Mouse (Mus musculus) heart, embryonic 13.5 days (tissue): ENCODE results near the gene 1700001O22Rik. TPM values are rescaled to one million over a fixed set of nuclear protein-coding genes. Genes with fewer than 3 reads are reported as not detected.

Source experiments
- ATAC-seq: fragments of 200-750 bp; cut with Nextera tagmentation; 2 replicates; pipeline ENCODE4 v1.8.0; 2017; ENCODE audit warnings: moderate TSS enrichment; ENCODE audit not compliant: insufficient number of reproducible peaks, low FRiP score, low TSS enrichment; ENCODE audit errors: extremely low read depth
- H3K27ac ChIP-seq: fragments of 300-500 bp; sonication (generic); replicated peaks from 2 replicates; pipeline ENCODE4 v1.5.1; 2015; ENCODE audit warnings: moderate library complexity, mild to moderate bottlenecking, inconsistent platforms
- H3K27me3 ChIP-seq: fragments of 300-500 bp; sonication (generic); replicated peaks from 2 replicates; pipeline ENCODE4 v1.6.1; 2015; ENCODE audit warnings: mild to moderate bottlenecking, inconsistent platforms
- H3K36me3 ChIP-seq: fragments of 300-500 bp; sonication (generic); 2 replicates; pipeline ENCODE4 v1.6.1; 2015; ENCODE audit warnings: mild to moderate bottlenecking, inconsistent platforms
- H3K4me1 ChIP-seq: fragments of 300-500 bp; sonication (generic); 2 replicates; pipeline ENCODE4 v1.6.1; 2015; ENCODE audit warnings: inconsistent platforms
- H3K4me2 ChIP-seq: fragments of 300-500 bp; sonication (generic); 2 replicates; pipeline ENCODE4 v1.6.1; 2015; ENCODE audit warnings: inconsistent platforms, mild to moderate bottlenecking, moderate library complexity
- H3K4me3 ChIP-seq: fragments of 300-500 bp; sonication (generic); 2 replicates; pipeline ENCODE4 v1.5.1; 2015; ENCODE audit warnings: moderate library complexity, mild to moderate bottlenecking, inconsistent platforms
- H3K9ac ChIP-seq: fragments of 300-500 bp; sonication (generic); 2 replicates; pipeline ENCODE4 v1.6.1; 2015; ENCODE audit warnings: inconsistent platforms, mild to moderate bottlenecking, moderate library complexity
- H3K9me3 ChIP-seq: fragments of 300-500 bp; sonication (generic); 2 replicates; pipeline ENCODE4 v1.6.1; 2016; ENCODE audit warnings: inconsistent platforms
- WGBS: fragments of 180-500 bp; shearing (Covaris S2); methylation state at CpG from one replicate; pipeline ENCODE4 v1.1.7; 2015; ENCODE audit warnings: mixed read lengths; 5-methylcytosine and 5-hydroxymethylcytosine counted together
- polyA plus RNA-seq: library from polyadenylated mRNA; unstranded; fragments of >200 nt; fragmentation: Nextera tagmentation; extraction: Ambion mirVana; gene quantifications from 2 replicates; pipeline ENCODE4 v1.2.1, GENCODE M21; 2015

1700001O22Rik gene
- polyA plus RNA-seq, 1 experiment from 2014 or later, result 1.7 TPM

- Histone ChIP-seq H3K27me3 (no peaks in the 10 kb centered on the region), H3K9ac (no peak overlapping the region), H3K27ac (no peak overlapping the region), H3K9me3 (no peaks in the 10 kb centered on the region), H3K36me3 (no peaks in the 10 kb centered on the region), H3K4me2 (no peak overlapping the region), H3K4me1 (peaks cover 33% of the 10 kb centered on the region), H3K4me3 (no peak overlapping the region)
- ATAC-seq, result no peak
- 84% methylated on average over 4 of the region's 4 CpGs for WGBS
Measured at GRCm38 (mm10) chr2:30747602-30748162, 55.8 kb downstream of the 1700001O22Rik start.

Other genes starting within 250 kb of the 1700001O22Rik start
- 2.1 and 2.4 TPM in 2 replicates for gene Cstad, start 208.6 kb downstream of the 1700001O22Rik start, polyA plus RNA-seq
- gene Ntmt1, start 4.2 kb upstream of the 1700001O22Rik start, polyA plus RNA-seq, result 72.7 and 81.4 TPM in 2 replicates
- 20.0 and 21.8 TPM in 2 replicates for gene Asb6, start 26.7 kb upstream of the 1700001O22Rik start, polyA plus RNA-seq
- gene Prrx2, start 31.3 kb upstream of the 1700001O22Rik start, polyA plus RNA-seq, result 30.3 and 37.0 TPM in 2 replicates
- 2.3 and 5.0 TPM in 2 replicates for gene Ptges, start 126.2 kb upstream of the 1700001O22Rik start, polyA plus RNA-seq
- 23.3 and 24.3 TPM in 2 replicates for gene Tor1b, start 149.3 kb upstream of the 1700001O22Rik start, polyA plus RNA-seq
- gene Tor1a, start 164.3 kb upstream of the 1700001O22Rik start, polyA plus RNA-seq, result 54.9 and 55.1 TPM in 2 replicates
- gene BC005624, start 178.5 kb upstream of the 1700001O22Rik start, polyA plus RNA-seq, result 32.8 and 36.9 TPM in 2 replicates
- gene Usp20, start 178.6 kb upstream of the 1700001O22Rik start, polyA plus RNA-seq, result 33.0 and 39.3 TPM in 2 replicates